Comparison of ENCODE assay signal across 1 mouse cellular context in the genomic region with DNA sequence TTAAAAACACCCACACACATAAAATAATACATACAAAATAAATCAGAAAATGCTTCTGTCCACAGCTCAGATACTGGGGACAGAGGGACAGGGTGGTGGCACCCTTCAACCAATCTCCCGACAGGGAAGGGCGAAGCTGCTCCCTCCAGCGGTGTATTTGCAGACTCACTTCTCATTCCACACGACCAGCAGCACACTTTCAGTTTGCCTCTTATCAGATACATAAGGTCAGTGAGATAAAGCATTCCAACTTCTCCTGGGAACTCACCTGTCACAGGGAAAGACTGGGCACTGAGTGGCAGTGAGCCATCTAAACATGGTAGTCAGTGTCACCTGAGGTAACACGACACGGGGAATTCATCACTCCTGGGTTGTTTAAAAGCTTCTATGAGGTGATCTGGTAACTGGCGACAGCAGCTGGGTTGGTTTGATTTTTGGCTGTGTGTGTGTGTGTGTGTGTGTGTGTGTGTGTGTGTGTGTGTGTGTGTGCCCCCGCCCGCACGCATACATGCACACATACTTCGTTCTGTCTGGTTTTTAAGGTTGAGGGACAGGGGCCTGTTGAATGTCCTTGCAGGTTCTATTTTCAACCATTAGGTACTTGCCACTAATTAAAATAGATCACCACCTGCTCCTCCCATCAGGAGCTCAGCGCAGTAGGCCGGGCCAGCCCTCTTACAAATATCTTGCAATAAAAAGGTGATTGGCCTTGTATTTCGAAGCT.
TF ChIP-seq lines count a peak whose summit lies in the region.

No protein-coding gene starts in this region.

TF ChIP-seq in CH12.LX, 34 proteins besides CTCF, POLR2A, EP300 and RAD21 (continued from another document):
- TF ChIP-seq TCF12 (IDR thresholded peaks at IDR 0.05; ENCODE audit: low read depth, low read length) (peak; percentile 82), NRF1 (IDR thresholded peaks at IDR 0.05; ENCODE audit: low read depth, low read length) (0 out of 2 replicates have a peak, but pooled peaks have one; percentile 0), BHLHE40 (IDR thresholded peaks at IDR 0.05; ENCODE audit: low read depth, low read length) (peak; percentile 73), IRF4 (IDR thresholded peaks at IDR 0.05; ENCODE audit: low read depth, low read length) (peak; percentile 70), TBP (conservative IDR thresholded peaks at IDR 0.05; ENCODE audit: low read depth, low read length) (no peak), ZKSCAN1 (IDR thresholded peaks at IDR 0.05; ENCODE audit: borderline replicate concordance, low read depth, low read length) (no peak), CHD2 (IDR thresholded peaks at IDR 0.05; ENCODE audit: low read length) (peak; percentile 55; the same call in 1 of the 2 replicates), GABPA (IDR thresholded peaks at IDR 0.05; ENCODE audit: insufficient replicate concordance, low read depth, low read length) (no peak), MXI1 (IDR thresholded peaks at IDR 0.05; ENCODE audit: low read depth, low read length) (peak; percentile 73), ZC3H11A (IDR thresholded peaks at IDR 0.05; ENCODE audit: low read depth, low read length) (no peak), MYC (IDR thresholded peaks at IDR 0.05; ENCODE audit: low read depth, low read length) (peak; percentile 54; the same call in 1 of the 2 replicates), CHD1 (IDR thresholded peaks at IDR 0.05; ENCODE audit: low read depth, low read length) (peak; percentile 70; the same call in 1 of the 2 replicates), RCOR1 (conservative IDR thresholded peaks at IDR 0.05; ENCODE audit: low read depth, low read length) (peak; percentile 75; the same call in 1 of the 2 replicates), KAT2A (IDR thresholded peaks at IDR 0.05; ENCODE audit: insufficient replicate concordance, low read length) (0 out of 2 replicates have a peak, but pooled peaks have one; percentile 45), MEF2A (IDR thresholded peaks at IDR 0.05; ENCODE audit: borderline replicate concordance, low read depth, low read length) (peak; percentile 97), POLR2AphosphoS2 (IDR thresholded peaks at IDR 0.05; ENCODE audit: low read depth, low read length) (0 out of 2 replicates have a peak, but pooled peaks have one; percentile 40), USF1 (IDR thresholded peaks at IDR 0.05; ENCODE audit: low read depth, low read length) (no peak), USF2 (conservative IDR thresholded peaks at IDR 0.05; ENCODE audit: low read depth, low read length) (no peak), SMC3 (IDR thresholded peaks at IDR 0.05; ENCODE audit: low read depth, low read length) (peak; percentile 67)
